Mouse (Mus musculus) spleen, postnatal 0 days (tissue): ENCODE measurements around the gene Psmb2. TPM values are rescaled to one million over a fixed set of nuclear protein-coding genes. Genes with fewer than 3 reads are reported as not detected.

Experiments used
- polyA plus RNA-seq: library from polyadenylated mRNA; unstranded; fragments of >200 nt; fragmentation: Nextera tagmentation; extraction: Ambion mirVana; gene quantifications from 2 replicates; pipeline ENCODE4 v1.2.1, GENCODE M21; 2015

Gene Psmb2
- 324 and 341 TPM in 2 replicates for polyA plus RNA-seq

GRCm38 (mm10) chr4:126677054-126678003 is at the start of gene Psmb2:
Gene Psmb2 (plus strand): TSS chr4:126677630.

GRCm38 (mm10) chr4:126736001-126736414 is 58.6 kb downstream of the Psmb2 start, which contains the start of gene Tfap2e:
Gene Tfap2e (minus strand): TSS chr4:126736240.

DNA sequence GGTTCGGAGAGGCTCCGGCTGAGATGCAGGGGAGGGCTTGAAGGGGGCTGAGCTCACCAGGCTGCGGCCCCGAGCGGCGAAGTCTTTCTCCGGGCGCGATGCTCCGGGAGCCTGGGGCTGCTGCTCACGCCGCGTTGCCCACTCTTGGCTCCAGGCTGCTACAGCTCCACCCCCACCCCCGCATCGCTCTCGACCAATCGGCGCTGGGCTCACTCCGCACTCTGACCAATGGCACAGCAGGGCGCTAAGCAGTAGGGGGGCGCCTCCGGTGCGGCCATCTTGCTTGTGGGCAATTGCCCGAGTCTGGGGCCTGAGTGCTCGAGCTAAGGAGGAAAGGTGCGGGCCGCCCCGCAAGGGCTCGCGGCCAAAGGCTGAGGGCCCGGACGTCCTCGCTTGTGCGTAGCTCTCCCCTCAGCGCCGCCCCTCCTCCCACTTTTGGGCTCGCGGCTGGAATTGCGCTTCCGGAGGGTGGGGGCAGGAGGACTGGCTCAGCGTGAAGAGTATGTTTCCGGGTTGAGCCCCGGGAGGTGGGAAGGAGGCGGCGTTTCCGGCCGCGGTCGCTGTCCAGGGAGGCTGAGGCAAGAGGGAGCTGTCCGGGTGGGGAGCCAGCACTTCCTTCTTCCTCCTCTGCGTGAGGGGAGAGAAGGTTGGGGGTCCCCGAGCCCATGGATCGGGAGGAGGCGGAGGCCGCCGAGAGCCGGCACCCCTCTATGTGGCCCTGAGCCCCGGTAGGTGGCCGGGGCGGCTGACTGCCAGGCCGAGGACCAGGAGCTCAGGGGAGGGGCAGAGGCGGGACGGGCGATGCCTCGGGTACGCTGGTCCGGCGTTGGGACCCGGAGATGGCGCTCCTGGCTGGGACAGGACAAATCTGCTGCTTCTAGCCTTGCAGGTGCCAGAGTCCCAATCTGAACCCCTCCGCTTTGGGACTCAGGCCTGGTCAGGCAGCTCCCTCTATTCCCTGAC is 76.1 kb downstream of the Psmb2 start, which contains the start of the genes Ncdn and AU040320:
Gene Ncdn, minus strand, starts transcription at position 171 of the 963 bp plus-strand sequence.
Gene AU040320, plus strand, starts transcription at position 277 of the 963 bp plus-strand sequence.

Other genes starting within 250 kb of the Psmb2 start
- gene Ago3, start 248.1 kb upstream of the Psmb2 start, polyA plus RNA-seq: 7.5 and 8.5 TPM in 2 replicates
- 2.6 and 3.3 TPM in 2 replicates for gene Ago1, start 209.0 kb upstream of the Psmb2 start, polyA plus RNA-seq
- 1.3 and 1.4 TPM in 2 replicates for gene Ago4, start 144.2 kb upstream of the Psmb2 start, polyA plus RNA-seq
- gene Clspn, start 120.7 kb upstream of the Psmb2 start, polyA plus RNA-seq: 58.1 and 77.2 TPM in 2 replicates
- gene 5730409E04Rik, start 67.8 kb upstream of the Psmb2 start, polyA plus RNA-seq: 1.2 and 2.0 TPM in 2 replicates
- not detected in 2 replicates for gene Tfap2e, start 58.6 kb downstream of the Psmb2 start, polyA plus RNA-seq
- 9.2 and 11.3 TPM in 2 replicates for gene Ncdn, start 75.8 kb downstream of the Psmb2 start, polyA plus RNA-seq
- 10.4 and 12.5 TPM in 2 replicates for gene AU040320, start 75.9 kb downstream of the Psmb2 start, polyA plus RNA-seq